Mouse (Mus musculus): ENCODE measurements at regions not wholly inside any gene's neighbourhood (a gene's known extent, or its start where the extent isn't known, plus 50 kb on each side); places are given as distances from the start of the nearest gene placed in this dataset.

GRCm38 (mm10) chr1:15996341-15996740 lies 96.8 kb downstream of the 4930444P10Rik start:
- no peak for TF ChIP-seq CTCF (IDR thresholded peaks at IDR 0.05; ENCODE audit: insufficient read depth, low read length)
- no peak for TF ChIP-seq POLR2A (IDR thresholded peaks at IDR 0.05; ENCODE audit: borderline replicate concordance, extremely low read depth, low read depth, low read length)
